Mouse (Mus musculus) olfactory bulb, adult 2 months (tissue): ENCODE results near the gene Spint4.

Experiments used
- CTCF ChIP-seq: fragments of 200-500 bp; IDR thresholded peaks from 2 replicates; pipeline ENCODE4 v1.5.1; 2012; ENCODE audit warnings: low read depth, mild to moderate bottlenecking, low read length, moderate library complexity; ENCODE audit not compliant: insufficient read depth
- POLR2A ChIP-seq: fragments of 200-500 bp; IDR thresholded peaks from 2 replicates; pipeline ENCODE4 v1.6.1; 2012; ENCODE audit warnings: mild to moderate bottlenecking, low read depth, low read length, moderate library complexity; ENCODE audit not compliant: insufficient read depth

DNA sequence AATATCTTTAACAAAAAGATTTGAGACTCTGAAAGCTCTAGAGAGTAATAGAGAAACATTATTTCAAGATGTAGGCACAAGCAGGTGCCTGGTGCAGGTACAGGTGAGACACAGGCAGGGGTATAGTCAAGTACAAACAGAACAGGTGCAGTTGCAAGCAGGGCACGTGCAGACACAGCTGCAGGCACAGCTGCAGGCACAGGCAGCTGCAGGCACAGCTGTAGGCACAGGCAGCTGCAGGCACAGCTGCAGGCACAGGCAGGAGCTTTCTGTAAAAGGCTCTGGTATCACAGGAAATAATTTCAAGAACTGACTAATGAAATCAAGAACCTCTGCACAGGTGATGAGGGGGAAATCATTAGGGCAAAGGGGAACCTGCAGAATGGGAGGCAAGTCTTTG is 27.4 kb upstream of the Spint4 start:
- TF ChIP-seq POLR2A (no peak), CTCF (no peak)
